Mouse (Mus musculus) thymus, adult 2 months (tissue): ENCODE measurements around the gene Vps35l.

Experiments used
- CTCF ChIP-seq: fragments of 200-500 bp; IDR thresholded peaks from 2 replicates; pipeline ENCODE4 v1.5.1; 2012; ENCODE audit warnings: mild to moderate bottlenecking, control low read depth, low read length, moderate library complexity, borderline replicate concordance; ENCODE audit not compliant: control insufficient read depth, poor library complexity, insufficient read depth; ENCODE audit errors: extremely low read depth
- POLR2A ChIP-seq: fragments of 200-500 bp; IDR thresholded peaks from 2 replicates; pipeline ENCODE4 v1.6.1; 2012; ENCODE audit warnings: mild to moderate bottlenecking, low read length, control low read depth, moderate library complexity; ENCODE audit not compliant: control insufficient read depth, poor library complexity, insufficient read depth; ENCODE audit errors: extremely low read depth

- no peak for TF ChIP-seq POLR2A
- TF ChIP-seq CTCF: no peak
Observed at GRCm38 (mm10) chr7:118827975-118828416, 88.0 kb downstream of the Vps35l start.
